Mouse (Mus musculus) heart, postnatal 0 days (tissue): ENCODE measurements around the gene Dock4.

Experiments used
- CTCF ChIP-seq: IDR thresholded peaks from 2 replicates; pipeline ENCODE4 v1.5.1; 2016; ENCODE audit warnings: antibody characterized with exemption, control low read depth, low read depth
- EP300 ChIP-seq: IDR thresholded peaks from 2 replicates; pipeline ENCODE4 v1.6.1; 2016; ENCODE audit warnings: antibody characterized with exemption, low read depth

- TF ChIP-seq EP300 (no peak), CTCF (peak; percentile 25; the same call in 1 of the 2 replicates)
These were observed 378.5 kb downstream of the Dock4 start for GRCm38 (mm10) chr12:40824251-40824650.
